Mouse (Mus musculus) megakaryocyte, embryonic 14.5 days (primary cell): ENCODE data around the gene Cnfn.

Source experiments
- FLI1 ChIP-seq: IDR thresholded peaks from 2 replicates; pipeline ENCODE4 v1.6.1; 2012; ENCODE audit warnings: low read length, inconsistent platforms, mixed read lengths
- GATA1 ChIP-seq: IDR thresholded peaks from 3 replicates; pipeline ENCODE4 v1.6.1; 2012; ENCODE audit warnings: mixed read lengths, low read length, inconsistent platforms, borderline replicate concordance

DNA sequence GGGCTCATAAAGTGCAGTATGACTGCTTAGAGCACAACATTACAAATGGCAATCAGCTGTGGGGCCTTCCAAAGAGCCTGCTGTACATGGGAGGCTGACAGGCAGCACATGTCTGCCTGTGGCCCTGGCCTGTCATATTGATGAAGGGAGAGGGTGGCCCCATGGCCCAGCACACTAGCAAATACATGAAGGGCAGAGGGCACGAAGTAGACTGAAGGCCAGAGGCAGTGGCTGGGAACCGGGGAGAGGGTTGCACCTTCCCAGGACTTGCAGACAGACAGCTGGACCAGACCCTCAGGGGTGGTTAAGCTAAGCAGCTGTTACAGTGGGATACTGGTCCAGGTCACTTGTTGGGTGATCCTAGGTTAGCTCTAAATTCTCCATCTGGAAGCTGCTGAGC lies 21.5 kb upstream of the Cnfn start:
- TF ChIP-seq GATA1 (no peak), FLI1 (no peak)
